Mouse (Mus musculus): ENCODE results near the gene Gk2. TPM values are rescaled to one million over a fixed set of nuclear protein-coding genes. Genes with fewer than 3 reads are reported as not detected.

Gene Gk2
- not detected for total RNA-seq (2021)
- long read RNA-seq, experiment 1: 0 reads
- long read RNA-seq, experiment 2: 0 reads

- DNase-seq (ENCODE audit: low spot score in 2 of 2): no peak
Observed at GRCm38 (mm10) chr5:97456816-97457215, at the start of gene Gk2. Gk2 (minus strand) TSS chr5:97457021.

- DNase-seq (ENCODE audit: low spot score in 2 of 2): no peak
Observed at GRCm38 (mm10) chr5:97498041-97498440, 41.2 kb upstream of the Gk2 start.

DNA sequence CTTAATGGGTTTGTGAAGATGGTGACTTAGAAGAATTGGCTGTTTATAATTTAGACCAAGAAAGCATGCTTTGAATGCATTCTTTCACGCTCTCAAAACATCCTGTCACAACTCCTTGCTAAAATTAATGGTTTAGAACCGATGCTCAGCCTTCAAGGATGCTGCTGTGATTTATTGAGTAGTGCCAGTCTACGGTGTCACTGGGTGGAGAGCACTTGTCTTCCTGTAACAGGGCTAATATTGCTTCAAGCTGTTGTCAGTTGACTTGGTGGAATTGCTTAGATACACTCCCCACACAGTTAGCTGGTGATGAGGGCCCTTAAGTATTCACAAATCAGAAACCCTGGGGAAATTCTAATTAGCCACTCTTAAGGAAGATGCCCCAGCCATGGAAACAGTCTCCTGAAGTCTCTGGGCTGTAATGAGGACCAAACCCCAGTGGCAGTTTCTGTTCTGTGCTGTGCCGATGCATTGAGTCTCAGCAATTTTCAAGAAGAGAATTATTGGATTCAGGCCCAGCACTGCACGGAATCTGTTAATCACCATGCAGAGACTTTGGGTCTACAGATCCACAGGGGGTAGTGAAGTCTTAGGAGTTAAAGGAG lies 38.8 kb upstream of the Gk2 start:
- DNase-seq (ENCODE audit: low spot score in 2 of 2): no peak

DNA sequence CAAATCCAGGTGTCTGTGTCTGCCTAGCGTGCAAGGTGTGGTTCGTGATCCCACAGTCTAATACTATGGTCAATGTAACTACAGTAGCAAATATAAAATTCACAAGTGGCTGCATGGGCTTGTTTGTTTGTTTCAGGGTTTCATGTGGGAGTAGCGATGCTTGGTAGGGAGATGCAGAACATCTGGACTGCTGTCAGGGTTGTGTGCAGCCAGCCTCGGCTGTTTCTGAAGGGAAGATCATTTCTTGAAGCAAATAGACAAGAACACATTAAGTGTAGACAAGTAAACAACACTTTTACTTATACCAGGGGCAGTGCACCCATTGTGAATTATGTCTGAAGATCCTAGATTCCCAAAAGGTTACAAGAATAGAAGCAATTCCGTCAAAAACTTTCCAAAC lies 36.6 kb upstream of the Gk2 start:
- no peak for DNase-seq (ENCODE audit: low spot score in 2 of 2)

DNA sequence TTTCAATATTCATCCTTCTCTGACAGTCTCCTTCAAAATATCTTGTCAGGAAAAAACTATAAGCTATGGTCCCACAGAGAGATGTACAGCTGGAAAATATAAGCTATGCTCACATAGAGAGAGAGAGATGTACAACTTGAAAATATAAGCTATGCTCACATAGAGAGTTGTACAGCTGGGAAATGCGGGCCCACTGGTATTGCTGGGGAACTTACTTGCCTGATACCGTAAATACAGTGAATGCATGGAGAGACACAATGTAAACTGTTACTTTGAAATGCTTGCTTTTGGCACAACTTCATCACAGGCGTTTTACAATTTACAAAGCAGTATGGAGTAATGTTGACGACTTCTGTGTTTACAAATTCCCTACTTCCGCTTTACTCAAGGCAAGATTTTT lies 29.3 kb upstream of the Gk2 start:
- DNase-seq (ENCODE audit: low spot score in 2 of 2): no peak

DNA sequence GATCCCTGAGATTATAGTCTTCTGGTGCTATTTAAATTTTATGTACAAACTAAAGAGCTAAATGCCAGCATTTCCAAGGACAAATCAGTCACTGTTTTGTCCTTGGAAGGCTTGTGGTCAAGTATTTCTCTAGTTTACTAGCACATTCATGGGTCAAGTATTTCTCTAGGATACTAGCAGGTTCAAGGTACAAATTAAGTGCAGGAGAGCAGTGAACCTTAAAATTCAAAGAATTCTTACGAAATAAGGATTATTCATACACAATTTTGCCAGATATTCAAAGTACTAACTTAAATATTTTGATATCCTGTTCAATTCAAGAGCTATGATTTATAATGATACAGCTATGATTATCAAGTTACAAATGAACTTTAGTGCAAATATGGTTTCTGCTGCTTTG lies 23.2 kb upstream of the Gk2 start:
- no peak for DNase-seq (ENCODE audit: low spot score in 2 of 2)

DNA sequence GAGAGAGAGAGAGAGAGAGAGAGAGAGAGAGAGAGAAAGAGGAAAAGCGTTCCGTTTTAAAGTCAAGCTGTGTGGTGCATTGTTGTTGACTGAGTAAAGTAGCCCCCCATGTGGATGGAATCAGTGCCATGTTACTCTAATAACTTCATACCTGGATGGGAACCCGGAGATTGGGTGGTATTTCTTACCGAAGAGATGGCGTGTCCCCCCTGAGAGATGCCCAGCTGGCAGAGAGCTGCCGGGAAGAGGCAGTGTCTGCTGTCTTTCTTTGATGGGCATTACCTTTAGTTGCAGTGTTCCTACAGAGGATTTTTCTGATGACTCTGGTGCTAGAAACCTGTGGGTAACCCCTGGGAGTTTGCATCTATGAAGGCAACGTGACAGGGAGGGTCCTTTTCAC lies 10.4 kb upstream of the Gk2 start:
- DNase-seq (ENCODE audit: low spot score in 2 of 2): no peak

DNA sequence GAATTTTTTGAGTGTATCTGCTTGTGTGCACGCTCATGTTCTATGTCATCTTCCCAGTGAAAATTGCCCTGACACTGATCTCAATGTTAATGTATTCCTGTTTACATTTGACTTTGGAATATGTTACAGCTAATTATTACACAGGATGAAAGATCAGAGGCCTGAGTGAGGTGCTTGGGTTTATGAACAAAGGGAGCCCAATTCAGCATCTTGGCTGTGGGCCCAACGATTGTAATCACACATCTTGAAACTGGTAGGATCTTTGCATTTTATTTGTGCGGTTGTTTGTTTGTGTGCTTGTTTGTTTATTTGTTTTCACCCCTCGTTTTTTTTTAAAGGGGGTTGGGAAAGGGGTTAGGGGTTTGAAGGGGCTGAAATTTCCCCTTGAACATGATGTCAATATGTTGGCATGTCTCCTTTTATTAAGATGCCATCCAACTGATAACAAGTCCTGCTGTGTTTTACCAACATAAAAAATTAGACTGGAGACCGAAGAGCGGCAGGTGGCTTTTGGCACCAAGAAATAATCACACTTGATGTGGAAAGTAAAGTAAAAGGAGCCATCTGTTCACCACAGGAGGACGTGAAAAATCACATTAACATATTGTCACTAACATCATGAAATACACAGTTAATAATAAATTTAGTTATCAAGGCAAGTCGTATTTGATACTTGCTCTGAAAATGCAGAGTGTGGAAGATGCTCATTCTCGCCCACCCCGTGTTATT lies 9.8 kb upstream of the Gk2 start:
- DNase-seq (ENCODE audit: low spot score in 2 of 2): no peak

DNA sequence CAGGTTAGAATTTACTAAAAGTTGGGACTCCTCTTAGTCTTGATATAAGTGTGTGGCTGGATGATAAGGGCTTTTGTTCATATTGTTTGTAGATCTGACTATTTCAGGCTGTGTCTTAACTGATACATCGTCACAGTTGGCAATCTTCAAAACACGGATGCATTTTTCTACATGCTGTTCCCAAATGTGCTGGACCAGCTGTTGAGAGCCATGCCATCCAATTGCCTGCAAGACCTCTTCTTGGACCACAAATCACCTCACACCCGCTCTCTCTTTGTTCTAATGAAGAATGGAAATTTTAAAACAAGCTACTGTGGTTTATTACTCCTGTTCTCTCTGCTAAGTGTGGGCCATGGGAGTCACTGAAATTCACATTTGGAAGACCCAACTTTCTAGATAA lies 9.1 kb upstream of the Gk2 start:
- DNase-seq (ENCODE audit: low spot score in 2 of 2): no peak

DNA sequence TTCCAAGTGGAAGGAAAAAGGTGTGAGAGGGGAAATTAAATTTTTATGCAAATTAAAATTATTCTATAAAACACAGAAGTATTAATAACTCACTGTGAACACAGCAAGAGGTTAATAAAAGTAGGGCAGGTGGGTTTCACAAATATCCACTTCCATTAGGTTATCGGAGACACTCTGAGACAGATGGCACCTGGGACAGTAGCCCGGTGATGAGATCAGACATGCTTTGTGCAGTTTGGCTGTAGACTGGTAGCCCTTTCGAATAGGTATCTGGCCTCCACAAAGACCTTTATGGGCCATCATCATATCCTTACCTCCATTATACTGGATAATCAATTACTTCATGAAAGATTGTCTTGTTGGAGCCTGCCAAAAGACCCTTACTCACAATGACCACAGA lies 6.0 kb upstream of the Gk2 start:
- DNase-seq (ENCODE audit: low spot score in 2 of 2): no peak

- no peak for DNase-seq (ENCODE audit: low spot score in 2 of 2)
Observed at GRCm38 (mm10) chr5:97451451-97451850, 5.4 kb downstream of the Gk2 start.

DNA sequence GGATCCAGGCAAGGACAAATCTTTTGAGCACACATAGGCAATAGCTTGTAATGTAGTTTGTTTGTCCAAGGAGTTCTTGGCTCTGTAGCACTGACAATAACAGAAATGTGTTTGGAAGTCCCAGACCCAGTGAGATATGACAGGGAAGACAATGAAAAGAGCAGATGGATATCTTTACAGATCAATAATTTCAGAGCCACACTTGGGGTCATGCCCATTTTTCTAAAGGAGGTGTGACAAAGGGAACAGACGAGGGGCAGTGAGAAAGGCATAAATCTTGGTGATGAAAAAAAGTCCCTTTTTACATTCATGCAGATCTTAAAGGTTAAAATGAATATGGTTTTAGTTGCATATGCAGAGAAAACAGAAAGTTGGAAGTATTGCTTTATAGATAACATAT lies 12.6 kb downstream of the Gk2 start:
- DNase-seq (ENCODE audit: low spot score in 2 of 2): no peak

- DNase-seq (ENCODE audit: low spot score in 2 of 2): no peak
Observed at GRCm38 (mm10) chr5:97432512-97432911, 24.3 kb downstream of the Gk2 start.

DNA sequence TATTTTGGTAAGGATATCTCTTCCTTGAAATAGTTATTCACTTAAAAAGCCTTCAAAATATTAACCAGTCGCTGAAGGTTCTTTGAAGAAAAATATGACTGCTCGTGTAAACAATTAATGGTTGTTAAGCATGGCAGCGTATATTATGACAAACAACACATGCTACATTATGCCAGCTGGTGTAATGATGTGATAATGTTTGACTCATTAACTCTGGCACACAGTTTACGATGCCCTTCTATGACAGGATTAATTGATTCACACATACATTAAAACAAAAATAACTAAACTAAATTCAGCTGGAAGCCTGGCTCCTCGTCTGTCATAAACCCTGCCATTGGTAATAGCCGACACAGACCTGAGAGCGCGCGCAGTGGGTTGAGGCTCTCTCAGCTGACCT lies 26.8 kb downstream of the Gk2 start:
- no peak for DNase-seq (ENCODE audit: low spot score in 2 of 2)

- no peak for DNase-seq (ENCODE audit: low spot score in 2 of 2)
Observed at GRCm38 (mm10) chr5:97421669-97422068, 35.2 kb downstream of the Gk2 start.

DNA sequence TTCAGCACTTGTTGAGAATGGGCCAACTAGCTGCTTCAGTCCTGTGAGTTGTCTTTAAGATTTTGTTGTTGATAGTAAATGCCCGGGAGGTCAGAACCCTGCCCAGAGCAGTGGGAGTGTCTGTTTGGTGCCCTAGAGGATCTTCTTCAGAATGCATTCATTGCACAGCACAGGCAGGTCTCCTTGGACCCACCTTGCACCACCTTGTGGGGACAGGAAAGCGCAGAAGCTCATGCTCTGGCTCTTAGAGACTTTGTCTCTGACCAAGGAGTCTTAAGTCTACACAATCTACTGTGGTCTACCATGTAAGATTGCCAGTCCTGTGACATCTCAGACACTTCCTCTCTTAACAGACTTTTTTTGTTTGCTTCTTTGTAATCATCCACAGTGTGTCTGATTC lies 39.6 kb downstream of the Gk2 start:
- no peak for DNase-seq (ENCODE audit: low spot score in 2 of 2)

DNA sequence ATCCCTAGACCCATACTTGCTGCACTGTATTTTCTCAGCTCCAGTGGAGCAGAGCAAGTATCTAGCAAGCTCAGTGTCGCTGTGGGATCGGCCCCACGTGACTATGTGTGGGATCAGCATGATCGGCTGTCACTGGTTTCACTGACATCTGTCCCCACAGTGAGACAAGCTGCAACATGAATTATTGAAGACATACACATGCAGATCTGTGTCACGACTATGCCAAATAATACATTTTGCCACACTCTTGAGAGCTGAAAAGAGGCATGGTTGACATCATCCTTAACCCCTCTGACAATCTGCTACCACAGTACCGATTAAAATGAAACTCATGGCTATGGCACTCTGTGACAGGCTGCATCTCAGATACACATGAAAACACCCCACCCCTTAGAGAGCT lies 41.0 kb downstream of the Gk2 start:
- no peak for DNase-seq (ENCODE audit: low spot score in 2 of 2)

- no peak for DNase-seq (ENCODE audit: low spot score in 2 of 2)
Observed at GRCm38 (mm10) chr5:97413716-97414115, 43.1 kb downstream of the Gk2 start.

GRCm38 (mm10) chr5:97410190-97410589 lies 46.6 kb downstream of the Gk2 start:
- DNase-seq (ENCODE audit: low spot score in 2 of 2): no peak

GRCm38 (mm10) chr5:97409234-97409704 lies 47.6 kb downstream of the Gk2 start:
- no peak for DNase-seq (ENCODE audit: low spot score in 2 of 2)
